Mouse (Mus musculus) c-Kit-positive CD71-positive TER-119-positive erythroid progenitor cells, embryonic 14.5 days (primary cell): ENCODE measurements around the gene Rad51d.
"Not testable (repeated sequence)": the region's sequence is repeated elsewhere in the genome, so short reads cannot be mapped to it uniquely, and the experiment has no call there.

ENCODE experiments used
- DNase-seq: peaks from one replicate; pipeline ENCODE4 v3.0.0-alpha.2; 2013; ENCODE audit warnings: low spot score

Gene Rad51d

DNA sequence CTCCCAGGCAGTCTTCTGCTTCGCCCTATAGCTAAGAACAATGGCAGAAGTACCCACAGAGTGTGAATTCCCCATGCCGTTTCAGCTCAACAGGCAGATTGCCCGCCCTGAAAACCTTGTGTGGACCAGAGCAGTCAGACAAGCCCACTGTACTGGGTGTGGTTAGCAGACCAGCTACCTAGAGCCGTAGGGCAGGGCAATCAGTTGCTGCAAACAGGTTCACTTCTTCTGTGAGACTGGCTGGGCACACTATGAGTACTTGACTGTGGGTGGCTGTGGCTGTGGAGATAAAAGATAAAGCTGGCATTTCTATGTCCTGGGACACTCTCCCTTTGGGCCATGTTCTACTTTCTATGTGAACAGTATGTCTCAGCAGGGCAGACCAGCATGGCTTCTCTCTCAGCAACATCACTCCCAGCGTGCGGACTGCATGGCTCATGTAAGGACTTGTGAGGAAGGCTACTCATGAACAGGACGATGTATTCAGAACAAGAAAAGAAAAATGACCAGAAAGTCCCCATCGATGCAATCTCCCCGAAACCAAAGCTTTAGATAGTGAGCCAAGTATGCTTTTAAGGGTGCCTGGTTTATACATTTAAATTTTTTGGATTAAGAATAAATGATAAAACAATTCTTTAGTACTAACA lies 35.0 kb downstream of the Rad51d start:
- DNase-seq, result peak; percentile 58

DNA sequence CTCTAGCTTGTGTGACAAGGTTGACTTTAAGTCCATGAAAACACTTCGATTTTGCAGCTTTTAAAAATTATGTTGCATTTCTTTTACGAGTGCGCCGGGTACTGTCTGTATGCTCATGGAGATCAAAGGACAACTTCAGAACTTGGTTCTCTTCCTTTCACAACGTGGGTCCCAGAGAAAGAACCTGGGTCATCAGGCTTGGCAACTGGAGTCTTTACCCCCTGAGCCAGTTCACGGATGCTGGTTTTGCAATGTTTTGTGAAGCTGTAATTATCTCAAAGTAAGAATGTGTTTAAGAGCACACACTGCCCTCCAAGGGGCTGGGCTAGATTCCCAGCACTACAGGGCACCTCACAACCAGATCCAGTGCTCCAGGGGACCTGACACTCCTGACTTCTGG lies 36.3 kb downstream of the Rad51d start:
- no peak for DNase-seq

DNA sequence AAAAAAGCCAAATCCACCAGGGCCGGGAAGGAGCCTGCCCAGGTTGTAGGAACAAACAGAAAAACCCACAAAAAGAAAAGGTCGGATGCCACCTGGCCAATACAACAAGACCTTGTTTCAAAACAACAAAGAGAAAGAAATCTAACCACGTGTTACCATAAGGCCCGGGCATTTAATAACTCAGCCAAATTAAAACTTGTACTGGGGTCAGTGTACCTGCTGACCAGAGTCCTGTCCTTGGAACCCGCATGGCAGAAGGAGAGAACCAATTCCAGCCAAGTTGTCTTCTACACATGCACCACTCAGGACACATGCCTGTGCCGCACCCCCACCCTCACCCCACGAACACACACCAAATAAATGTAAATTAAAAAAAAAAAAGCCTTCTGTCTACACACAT lies 37.5 kb downstream of the Rad51d start:
- no peak for DNase-seq

DNA sequence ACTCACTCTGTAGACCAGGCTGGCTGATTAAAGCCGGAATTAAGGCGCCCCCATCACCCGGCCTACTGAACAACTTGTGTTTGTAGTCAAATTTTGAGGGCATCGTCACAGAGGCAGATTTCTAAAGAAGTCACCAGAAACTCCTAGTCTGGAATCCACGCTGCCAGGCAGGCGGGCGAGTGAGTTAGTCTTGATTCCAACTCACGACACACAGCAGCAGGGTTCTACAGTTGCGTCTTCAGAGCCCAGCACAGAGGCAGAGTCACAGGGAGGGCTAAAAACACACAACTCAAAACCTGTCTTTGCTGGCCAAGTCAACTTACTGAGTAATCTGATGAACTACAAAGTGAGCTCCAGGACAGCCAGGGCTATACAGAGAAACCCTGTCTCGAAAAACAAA lies 37.9 kb downstream of the Rad51d start:
- no peak for DNase-seq

DNA sequence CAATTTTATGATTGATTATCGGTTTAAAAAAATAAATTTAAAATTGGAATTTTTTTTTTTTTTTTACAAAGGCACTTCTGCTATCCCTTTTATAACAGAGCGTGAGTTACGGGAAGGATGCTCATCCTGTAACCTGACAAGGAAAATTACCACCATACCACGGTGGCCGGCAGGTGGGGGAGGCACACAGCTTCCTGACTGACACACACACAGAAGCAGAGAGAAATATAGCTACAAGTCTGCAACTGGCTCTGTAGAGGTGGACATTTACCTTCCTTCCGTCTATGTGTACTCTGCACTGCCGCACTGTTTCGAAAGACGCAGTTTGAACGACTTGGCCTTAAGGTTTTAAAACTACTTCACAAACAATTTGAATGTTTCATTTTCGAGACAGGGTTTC lies 38.3 kb downstream of the Rad51d start:
- DNase-seq, result no peak

DNA sequence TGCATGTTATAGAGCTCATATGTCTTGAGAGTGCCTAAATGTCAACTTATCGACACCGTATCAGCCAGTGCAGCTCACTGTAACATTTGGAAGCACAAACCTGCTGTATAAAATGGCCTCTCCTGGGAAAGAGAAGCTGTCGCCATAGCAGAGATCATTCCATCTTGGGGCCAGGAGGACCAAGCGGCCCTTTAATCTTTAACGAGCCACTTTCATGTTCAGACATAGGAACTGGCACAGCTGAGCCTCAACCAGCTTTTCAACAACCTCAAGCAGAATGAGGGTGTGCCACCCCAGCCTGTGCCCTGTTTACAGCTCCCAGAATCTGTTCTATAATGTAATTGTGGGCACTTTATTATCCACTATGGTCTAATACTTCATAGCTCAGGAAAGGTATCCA lies 40.2 kb downstream of the Rad51d start:
- DNase-seq, result no peak

DNA sequence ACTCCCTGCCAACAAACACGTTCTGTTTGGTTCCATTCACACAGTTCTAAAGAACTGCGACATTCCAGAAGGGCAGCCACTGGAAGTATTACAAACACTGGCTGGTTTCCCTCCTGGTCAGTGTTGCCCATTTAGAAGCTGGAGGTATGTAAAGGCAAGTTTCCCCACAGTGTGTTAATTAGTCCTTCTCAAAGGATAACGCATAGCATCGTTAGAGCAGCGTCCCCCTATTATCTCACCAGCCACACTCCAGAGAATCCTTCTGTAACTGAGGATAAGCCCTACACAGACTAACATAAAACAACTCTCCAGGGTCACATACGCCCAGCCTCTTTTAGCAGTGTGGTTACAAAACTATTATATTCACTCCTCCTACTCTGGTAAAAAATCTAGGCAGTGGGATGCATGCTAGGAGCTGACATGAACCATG lies 42.8 kb downstream of the Rad51d start:
- peak; percentile 94 for DNase-seq

DNA sequence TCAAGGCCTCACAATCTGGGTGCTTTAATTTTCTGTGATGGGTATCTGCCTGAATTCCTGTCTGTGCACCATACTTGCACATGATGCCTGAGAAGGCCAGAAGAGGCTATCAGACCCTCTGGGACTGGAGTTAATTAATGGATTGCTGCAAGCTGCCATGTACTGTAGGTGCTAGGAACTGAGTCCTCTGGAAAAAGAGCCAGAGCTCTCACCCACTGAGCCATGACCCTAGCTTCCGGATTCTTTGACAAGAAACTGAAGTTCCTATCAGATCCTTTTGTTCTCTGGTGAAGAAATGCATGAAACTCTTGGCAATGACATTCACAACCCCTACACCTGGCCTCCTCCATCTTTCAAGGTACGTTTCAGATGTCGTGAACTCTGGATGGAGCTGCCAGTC lies 43.5 kb downstream of the Rad51d start:
- DNase-seq, result no peak

DNA sequence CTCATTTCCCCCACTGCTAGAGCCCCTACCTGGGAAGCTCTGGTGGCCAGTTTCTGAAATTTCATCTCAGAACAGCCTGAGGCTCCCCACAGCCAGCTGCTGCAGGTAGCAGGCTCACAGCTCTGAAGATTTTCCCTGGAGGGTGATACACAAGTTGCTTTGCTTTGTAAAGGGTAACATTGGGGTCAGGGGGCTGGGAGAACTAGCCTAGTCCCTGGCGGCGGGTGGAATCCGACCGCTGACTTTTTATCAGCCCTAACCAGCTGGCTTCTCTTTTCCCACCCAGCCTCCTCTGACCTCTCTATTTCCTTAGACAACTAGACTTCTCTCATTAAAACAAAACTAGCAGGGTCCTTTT lies 44.4 kb downstream of the Rad51d start:
- peak; percentile 82 for DNase-seq

DNA sequence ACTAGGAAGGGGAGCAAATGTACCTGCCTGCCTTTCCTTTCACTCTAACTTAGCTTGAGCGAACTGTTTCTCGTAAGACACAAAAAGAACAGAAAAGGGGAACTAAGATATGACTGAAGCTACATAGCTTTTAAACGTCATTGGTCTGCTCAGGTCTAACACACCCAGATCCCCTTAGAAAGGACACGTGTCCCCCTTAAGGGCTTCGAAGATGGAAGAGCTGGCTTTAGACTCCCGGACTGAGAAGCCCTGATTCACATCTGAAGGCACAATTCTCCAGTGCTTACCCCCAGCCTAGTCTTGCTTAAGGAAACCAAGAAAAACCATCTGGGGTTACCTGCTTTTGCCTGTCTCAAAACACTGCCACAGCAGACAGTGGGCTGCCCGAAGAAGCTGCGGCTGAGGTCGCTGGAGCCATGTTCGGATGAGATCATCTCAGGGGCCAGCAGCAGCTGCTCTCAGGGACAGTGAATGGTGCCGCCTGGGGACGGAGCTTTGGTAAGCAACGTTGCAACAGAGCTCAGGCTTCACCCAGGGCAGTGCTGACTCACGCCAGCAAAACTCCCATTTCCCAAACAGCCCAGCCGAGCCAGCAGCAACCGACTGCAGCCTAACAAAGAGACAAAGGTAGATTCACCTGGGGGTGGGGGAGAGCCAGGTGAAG lies 44.9 kb downstream of the Rad51d start:
- peak; percentile 79 for DNase-seq

DNA sequence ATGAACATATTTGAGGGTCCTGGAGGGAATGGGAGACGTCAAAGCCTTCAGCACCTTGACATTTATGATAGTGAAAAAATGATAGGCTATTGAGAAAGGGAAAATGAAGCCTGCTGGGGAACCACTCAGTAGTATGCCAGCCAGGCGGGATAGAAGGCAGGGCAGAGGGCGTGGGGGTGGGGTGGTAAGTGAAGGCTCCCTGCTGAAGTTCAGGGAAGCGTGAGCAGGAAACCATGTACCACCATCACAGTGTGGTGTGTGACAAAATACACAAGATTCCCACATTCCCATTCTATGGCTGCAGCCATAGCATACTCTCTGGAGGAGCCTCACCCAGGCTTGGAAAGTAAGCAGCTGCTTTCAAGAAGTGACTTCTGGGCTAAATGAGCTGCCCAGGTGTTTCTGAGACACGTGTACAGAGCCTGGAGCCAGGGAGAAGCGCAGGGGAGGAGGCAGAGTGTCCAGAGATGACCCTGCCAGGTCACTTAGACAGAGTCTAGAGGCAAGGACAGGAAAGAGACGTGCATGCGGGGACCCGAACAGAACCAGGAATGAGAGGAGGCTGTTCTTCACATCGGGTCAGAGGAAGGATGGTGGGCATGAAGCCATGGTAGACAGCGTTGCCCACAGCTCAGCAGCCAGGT lies 45.5 kb downstream of the Rad51d start:
- no peak for DNase-seq

DNA sequence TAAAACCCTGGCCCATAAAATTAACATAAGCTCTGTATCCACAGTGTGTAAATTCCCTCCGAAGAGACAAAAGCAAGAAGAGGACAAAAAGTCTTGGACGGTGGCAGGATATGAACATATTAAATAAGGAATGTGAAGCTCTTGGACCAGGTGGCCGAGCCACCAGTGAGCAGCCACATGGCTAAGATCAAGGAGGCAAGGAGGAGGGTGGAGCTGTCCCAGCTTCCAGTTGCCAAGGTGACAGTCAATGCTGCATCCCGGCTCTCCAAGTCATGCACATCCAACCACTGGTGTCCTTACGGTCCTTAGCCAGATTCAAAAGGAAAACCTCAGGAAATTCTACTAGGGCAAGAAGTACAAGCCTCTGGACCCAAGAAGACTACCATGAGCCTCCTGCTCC lies 51.9 kb downstream of the Rad51d start:
- no peak for DNase-seq

DNA sequence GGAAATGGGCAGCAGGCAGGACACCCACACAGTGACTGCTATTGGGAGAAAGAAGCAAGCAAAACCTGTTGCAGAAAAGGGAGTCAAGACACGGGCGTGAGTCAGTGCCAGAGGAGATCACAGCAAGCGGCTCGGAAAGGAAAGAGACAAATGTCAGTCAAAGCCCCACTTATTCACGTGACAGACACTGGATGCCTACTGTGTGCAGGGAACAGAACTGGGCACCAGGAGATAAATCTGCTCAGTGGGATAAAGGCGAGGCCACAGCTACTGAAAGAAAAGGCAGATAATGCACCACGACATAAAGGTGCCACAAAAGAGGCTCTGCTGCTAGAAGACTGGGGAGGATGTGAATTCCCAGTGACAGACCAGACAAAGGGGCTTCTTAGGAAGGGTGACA lies 52.6 kb downstream of the Rad51d start:
- DNase-seq, result no peak

DNA sequence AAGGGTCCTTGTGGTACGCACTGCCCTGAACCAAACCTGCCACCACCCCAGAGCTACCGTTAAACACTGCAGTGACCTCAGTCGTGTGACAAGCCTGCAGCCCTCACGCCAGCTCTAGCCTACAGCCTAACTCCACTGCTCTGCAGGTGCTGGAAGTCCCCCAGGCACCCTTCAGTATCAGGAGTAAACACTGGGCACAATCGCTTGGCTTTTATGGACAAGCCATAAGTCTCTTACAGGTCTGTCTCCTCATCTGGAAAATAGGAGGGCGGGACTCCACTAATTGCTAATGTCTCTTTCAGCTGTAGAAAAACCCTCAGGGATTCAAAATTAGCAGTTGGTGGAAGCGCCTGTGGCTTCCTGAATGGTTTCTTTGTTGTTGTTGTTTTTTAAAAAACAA lies 53.2 kb downstream of the Rad51d start:
- DNase-seq, result no peak

DNA sequence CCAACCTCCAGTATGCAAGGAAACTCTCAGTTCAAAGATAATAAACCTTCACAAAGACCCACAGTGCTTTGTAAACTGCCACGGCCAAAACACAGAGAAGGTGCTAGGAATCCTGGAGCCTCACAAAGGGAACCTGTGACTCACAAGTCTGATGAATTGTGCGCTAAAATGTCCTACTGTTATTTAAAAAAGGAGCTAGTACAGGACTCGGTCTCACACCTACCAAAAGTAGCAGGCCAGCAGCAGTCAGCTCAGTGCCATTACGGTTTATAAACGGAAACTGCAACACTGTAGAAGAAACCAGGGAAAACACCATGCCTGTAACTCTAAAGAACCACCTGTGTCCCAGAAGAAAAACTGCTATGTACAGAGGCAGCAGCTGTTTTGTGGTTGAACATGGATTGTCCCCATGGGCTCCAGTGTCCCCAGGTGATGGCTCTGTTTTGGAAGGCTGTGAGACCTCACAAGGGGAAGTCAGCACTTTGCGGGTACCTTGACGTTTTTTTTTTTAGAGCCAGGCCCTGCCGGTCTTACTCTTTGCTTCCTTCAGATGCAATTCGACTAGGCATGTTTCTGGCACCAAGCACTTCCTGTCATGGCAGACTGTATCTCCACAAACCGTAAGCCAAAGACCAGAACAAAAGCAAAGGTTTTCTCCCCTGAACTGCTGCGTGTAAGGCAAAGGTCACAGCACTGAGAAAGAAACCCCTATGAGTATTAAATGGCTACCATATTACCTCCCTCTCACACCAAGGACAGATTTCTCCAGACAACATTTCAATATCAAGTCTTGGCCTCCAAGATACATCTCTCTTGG lies 54.6 kb downstream of the Rad51d start:
- no peak for DNase-seq

DNA sequence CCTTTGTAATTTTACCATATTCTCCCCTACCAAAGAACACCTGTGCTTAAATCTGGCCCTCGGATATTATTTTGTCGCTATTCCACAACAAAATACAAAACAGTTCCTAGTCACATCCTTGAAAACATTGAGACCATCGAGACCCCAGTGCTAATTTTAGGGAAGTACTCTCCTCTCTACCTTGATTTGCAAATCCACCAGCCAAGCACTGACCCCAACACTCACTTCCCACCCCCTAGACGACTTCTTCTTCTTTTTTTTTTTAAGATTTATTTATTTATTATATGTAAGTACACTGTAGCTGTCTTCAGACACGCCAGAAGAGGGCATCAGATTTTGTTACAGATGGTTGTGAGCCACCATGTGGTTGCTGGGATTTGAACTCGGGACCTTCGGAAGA lies 56.1 kb downstream of the Rad51d start:
- DNase-seq, result not testable (repeated sequence)

DNA sequence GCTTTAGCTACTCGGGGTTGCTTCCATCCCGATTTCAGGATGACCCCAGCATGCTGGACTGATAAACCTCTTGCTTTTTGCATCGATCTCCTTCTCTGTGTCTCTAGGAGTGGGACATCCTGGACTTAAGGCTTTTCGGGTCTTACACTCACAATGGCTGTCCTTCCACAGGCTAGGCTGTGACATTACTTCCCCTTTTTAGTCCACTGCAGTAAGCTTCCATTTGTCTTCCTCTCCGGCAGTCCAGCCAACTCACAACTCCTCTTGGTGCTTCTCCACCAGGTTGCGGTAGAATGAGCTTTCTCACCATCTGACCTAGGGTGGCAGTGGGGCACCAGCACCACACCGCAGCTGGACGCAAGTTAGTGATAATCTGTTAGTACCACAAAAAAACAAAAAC lies 56.5 kb downstream of the Rad51d start:
- DNase-seq, result no peak

DNA sequence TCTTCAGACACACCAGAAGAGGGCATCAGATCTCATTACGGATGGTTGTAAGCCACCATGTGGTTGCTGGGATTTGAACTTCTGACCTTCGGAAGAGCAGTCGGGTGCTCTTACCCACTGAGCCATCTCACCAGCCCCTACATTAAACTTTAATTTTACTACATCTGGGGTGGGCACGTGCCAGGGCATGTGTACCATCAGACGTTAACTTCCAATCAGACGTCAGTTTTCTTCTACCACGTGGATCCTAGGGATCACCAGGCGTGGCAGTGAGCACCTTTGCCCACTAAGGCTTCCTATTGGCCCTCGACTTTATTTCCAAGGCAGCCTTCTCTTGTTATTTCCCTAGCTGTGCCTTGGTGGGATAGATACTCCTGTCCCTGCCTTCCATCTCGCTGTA lies 58.0 kb downstream of the Rad51d start:
- DNase-seq, result not testable (repeated sequence)

DNA sequence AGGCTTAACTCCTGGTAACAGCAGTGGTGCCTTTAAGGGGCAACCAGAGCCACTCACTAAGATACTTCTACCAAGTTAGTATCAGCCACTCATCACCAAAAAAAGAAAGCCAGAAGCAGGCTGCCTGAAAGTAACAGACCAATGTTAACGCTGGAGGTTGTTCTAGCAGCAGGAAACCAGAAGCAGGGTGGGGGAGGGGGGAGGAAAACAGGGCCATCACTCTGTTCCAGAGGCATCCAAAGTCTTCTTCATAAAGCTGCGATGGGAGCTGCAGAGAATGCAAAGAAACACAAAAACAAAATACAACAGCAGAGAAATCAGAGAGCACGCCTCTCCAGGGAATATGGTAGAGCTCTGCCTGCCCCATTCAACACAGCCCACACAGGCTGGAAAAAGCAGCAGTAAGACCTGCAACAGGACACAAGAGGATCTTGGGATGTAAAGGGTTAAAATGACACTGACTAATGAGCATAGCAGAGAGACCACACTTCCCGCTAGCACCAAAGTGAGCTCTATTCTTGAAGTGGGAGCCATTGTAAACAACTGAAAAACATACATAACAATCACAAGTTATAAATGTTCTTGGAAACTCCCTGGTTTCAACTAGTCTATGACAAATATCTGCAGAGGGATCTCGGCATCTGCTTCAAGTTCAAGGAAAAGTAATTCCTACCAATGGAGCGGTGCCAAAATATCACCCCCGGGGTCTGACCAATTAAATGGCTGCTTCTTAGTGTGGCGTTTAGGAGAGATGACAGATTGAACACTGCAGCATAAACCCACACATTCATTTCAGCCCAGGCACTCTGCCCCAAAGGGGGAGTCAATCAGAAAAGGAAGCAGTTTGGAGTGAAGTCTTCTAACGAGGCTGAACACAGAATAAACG lies 59.2 kb downstream of the Rad51d start:
- no peak for DNase-seq

DNA sequence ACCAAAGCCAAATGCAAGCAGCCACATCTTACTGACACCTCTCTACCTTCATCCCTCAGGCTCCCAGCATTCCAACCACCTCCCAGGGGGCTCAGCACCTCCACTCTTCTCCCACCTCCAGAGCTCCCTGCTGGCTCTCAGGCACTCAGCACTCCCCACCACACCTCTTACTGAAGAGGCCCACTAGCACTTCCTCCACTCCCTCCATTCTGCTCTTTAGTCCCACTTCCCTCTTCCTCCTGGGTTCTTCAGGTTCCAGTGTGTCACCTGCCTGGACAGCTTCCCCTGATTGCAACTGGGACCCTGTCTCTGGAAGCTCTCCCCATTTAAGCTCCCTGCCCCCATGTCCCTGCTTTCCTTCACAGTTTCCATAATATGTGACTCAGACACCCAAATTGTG lies 63.6 kb downstream of the Rad51d start:
- no peak for DNase-seq
